Mouse (Mus musculus) neural tube, embryonic 14.5 days (tissue): ENCODE results near the gene Tagap1. TPM values are rescaled to one million over a fixed set of nuclear protein-coding genes. Genes with fewer than 3 reads are reported as not detected.
A peak's percentile ranks its signal among the peaks of the same experiment; 100 is the strongest.
"Not testable (repeated sequence)": the region's sequence is repeated elsewhere in the genome, so short reads cannot be mapped to it uniquely, and the experiment has no call there.

Experiments used
- ATAC-seq: fragments of 200-750 bp; cut with Nextera tagmentation; 2 replicates; pipeline ENCODE4 v1.8.0; 2017; ENCODE audit warnings: low read depth, mild to moderate bottlenecking, moderate TSS enrichment, moderate library complexity
- H3K27ac ChIP-seq: fragments of 300-500 bp; sonication (generic); 2 replicates; pipeline ENCODE4 v1.5.1; 2014; ENCODE audit warnings: low read depth, mild to moderate bottlenecking, control low read depth, low read length, moderate library complexity, mixed read lengths
- H3K27me3 ChIP-seq: fragments of 300-500 bp; sonication (generic); 2 replicates; pipeline ENCODE4 v1.6.1; 2014; ENCODE audit warnings: low read length; ENCODE audit not compliant: control insufficient read depth, insufficient read depth
- H3K36me3 ChIP-seq: fragments of 300-500 bp; sonication (generic); 2 replicates; pipeline ENCODE4 v1.6.1; 2014; ENCODE audit warnings: low read length, mixed read lengths; ENCODE audit not compliant: control insufficient read depth, insufficient read depth
- H3K4me1 ChIP-seq: fragments of 300-500 bp; sonication (generic); 2 replicates; pipeline ENCODE4 v1.6.1; 2014; ENCODE audit warnings: low read length; ENCODE audit not compliant: control insufficient read depth, insufficient read depth
- H3K4me2 ChIP-seq: fragments of 300-500 bp; sonication (generic); 2 replicates; pipeline ENCODE4 v1.6.1; 2014; ENCODE audit warnings: mild to moderate bottlenecking, low read depth, low read length, control low read depth
- H3K4me3 ChIP-seq: fragments of 300-500 bp; sonication (generic); 2 replicates; pipeline ENCODE4 v1.5.1; 2014; ENCODE audit warnings: low read depth, low read length, control low read depth, mixed read lengths
- H3K9ac ChIP-seq: fragments of 300-500 bp; sonication (generic); replicated peaks from 2 replicates; pipeline ENCODE4 v1.6.1; 2014; ENCODE audit warnings: low read depth, mild to moderate bottlenecking, control low read depth, low read length, mixed read lengths
- H3K9me3 ChIP-seq: fragments of 300-500 bp; sonication (generic); 2 replicates; pipeline ENCODE4 v1.6.1; 2016; ENCODE audit warnings: low read length; ENCODE audit not compliant: control insufficient read depth
- WGBS: fragments of 180-500 bp; shearing (Covaris S2); extraction: QIAGEN DNeasy Blood & Tissue Kit; methylation state at CpG from one replicate; pipeline ENCODE4 v1.1.7; 2014; 5-methylcytosine and 5-hydroxymethylcytosine counted together
- polyA plus RNA-seq: library from polyadenylated mRNA; unstranded; fragments of >200 nt; fragmentation: Nextera tagmentation; extraction: Ambion mirVana; gene quantifications from 2 replicates; pipeline ENCODE4 v1.2.1, GENCODE M21; 2014

Gene Tagap1
- polyA plus RNA-seq, 1 experiment from 2014 or later = 75.2 TPM

DNA sequence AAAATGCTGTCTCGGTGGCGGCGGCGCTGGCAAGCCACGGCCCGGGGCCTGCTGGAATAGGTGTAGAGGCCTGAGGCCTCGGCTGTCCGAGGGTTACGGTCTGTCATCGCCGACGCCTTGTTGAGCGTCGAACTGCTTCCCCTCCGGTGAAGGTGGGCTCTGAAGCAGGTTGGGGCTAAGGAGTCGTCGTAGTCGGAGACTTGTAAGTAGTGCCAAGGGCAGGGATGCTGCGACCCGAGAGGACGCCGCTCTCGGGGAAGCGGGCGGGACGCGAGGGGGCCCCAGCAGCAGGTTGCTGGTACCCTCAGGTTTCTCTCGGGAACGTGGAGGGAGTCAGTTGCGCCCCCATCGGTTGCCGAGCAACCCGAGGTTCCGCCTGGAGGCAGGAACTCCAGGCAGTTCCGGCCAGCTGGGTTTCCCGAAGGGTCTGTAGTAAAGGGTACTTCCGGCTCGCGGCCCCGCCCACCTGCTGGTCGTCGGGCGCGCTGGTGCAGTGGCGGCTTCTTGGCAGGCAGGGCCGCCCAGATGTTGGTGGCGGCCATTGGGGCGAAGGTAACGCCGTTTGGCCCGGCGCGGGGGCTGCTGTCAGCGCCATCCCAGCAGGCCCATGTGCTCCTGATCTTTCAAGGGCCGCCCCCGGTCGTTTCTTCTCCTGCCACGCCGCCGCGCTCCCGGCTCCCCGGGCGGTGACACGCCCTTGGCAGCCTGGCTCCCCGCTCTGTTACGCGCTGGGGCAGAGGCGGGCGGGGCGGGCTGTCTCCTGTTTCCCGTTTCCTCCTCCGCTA lies 12.8 kb downstream of the Tagap1 start, which contains the start of gene Rsph3b:
Rsph3b (minus strand) TSS at position 699 of the 785 bp plus-strand sequence.
- not testable (repeated sequence) for H3K9me3 ChIP-seq, H3K36me3 ChIP-seq, H3K27me3 ChIP-seq, H3K4me1 ChIP-seq
- Histone ChIP-seq H3K4me3 (peak within 1 kb of the TSS; percentile 46), H3K27ac (peak within 1 kb of the TSS; percentile 70), H3K9ac (peak within 1 kb of the TSS; percentile 44), H3K4me2 (peak within 1 kb of the TSS; percentile 54)
- peak; percentile 98 for ATAC-seq
- WGBS = under 1% methylated on average over 66 of the region's 73 CpGs

DNA sequence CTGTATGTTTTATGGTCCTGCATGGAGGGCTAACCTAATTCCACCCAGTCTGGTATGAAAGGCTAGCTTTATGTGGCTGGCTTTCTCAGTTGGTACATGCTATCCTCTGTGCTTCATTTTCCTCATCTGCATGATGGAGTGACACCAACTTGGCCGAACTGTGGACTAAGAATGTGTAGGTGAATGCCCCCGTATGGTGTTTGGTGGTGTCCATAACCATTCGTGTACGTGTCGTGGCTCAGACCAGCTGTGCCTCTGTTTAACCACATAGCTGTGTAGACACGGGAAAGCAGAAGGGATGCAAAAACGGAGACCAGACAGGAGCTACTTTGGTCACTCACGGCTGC lies 13.3 kb downstream of the Tagap1 start:
- H3K9ac ChIP-seq, H3K36me3 ChIP-seq, H3K9me3 ChIP-seq, H3K27ac ChIP-seq, H3K27me3 ChIP-seq, H3K4me1 ChIP-seq, ATAC-seq: not testable (repeated sequence)
- H3K4me3 ChIP-seq = peak overlapping the region; percentile 46
- peak overlapping the region; percentile 54; the same call in 1 of the 2 replicates for H3K4me2 ChIP-seq
- no CpG with 5 or more reads among the region's 8 CpGs for WGBS

DNA sequence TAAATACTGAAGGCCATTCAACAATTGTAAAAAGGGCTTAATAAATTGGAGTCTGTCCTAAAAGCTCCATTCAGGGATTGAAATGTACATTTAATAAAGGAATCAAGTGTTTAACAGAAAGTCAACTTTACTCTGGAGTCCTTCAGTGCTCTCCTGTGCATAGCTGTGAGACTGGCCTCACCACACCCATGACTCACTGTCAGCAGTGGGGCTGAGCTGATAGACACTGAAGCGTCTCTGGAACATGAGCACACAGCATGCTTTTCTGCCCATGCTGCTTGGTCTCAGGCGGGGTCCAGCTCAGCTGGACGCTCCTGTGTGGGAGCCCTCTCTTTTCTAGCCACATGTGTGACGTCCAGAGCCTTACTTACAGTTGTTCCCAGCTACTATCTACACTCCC lies 18.4 kb downstream of the Tagap1 start:
- not testable (repeated sequence) for H3K4me3 ChIP-seq, H3K36me3 ChIP-seq, H3K4me2 ChIP-seq, H3K9me3 ChIP-seq, ATAC-seq, H3K27me3 ChIP-seq, H3K9ac ChIP-seq, H3K4me1 ChIP-seq, H3K27ac ChIP-seq
- WGBS = no CpG with 5 or more reads among the region's 4 CpGs

DNA sequence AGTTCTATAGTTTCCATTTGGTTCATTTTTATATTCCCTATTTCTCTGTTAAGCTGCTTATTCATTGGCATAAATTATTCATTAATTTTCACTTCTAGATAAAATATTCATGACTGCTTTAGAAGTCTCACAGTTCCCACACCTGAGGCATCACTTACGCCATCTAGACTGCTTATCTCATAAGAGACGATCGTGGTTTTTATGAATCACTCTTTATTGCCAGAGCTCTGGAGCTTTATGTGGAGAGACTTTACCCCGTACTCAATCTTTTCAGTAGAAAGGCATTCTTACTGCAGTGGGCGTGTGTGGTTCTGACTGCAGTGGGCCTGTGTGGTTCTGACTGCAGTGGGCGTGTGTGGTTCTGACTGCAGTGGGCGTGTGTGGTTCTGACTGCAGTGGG lies 29.3 kb downstream of the Tagap1 start:
- not testable (repeated sequence) for H3K9me3 ChIP-seq, H3K27ac ChIP-seq, H3K4me1 ChIP-seq, H3K4me2 ChIP-seq, H3K9ac ChIP-seq, H3K4me3 ChIP-seq, ATAC-seq, H3K36me3 ChIP-seq, H3K27me3 ChIP-seq
- WGBS = 76% methylated on average over 6 of the region's 7 CpGs

DNA sequence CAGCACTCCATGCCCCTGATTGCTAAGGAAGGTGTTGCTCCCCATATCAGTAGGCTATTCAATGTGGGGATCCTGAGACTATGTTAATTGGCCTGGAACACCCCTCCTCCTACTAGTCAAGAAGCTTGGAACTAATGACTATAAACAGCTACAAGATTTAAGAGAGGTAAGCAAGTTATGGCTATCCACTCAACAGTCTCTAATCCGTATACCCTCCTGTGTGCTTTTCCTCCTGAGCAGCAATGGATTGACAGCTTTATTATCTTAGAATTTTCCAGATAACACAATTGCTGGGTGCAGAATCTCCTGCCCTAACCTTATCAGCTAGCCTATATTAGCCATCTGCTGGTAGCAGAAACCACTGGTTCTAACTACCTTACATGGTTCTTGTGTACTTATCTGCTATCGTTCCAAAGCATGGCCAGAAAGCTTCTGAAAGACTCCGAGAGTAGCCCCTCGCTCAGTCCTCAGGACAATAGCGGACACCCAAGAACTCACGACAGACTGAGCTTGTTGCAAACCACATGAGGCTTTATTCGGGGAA lies 40.5 kb downstream of the Tagap1 start:
- WGBS = 93% methylated on average over 6 of the region's 7 CpGs
- not testable (repeated sequence) for H3K4me1 ChIP-seq, H3K4me2 ChIP-seq, H3K9me3 ChIP-seq, ATAC-seq, H3K4me3 ChIP-seq, H3K27ac ChIP-seq, H3K27me3 ChIP-seq, H3K9ac ChIP-seq, H3K36me3 ChIP-seq

DNA sequence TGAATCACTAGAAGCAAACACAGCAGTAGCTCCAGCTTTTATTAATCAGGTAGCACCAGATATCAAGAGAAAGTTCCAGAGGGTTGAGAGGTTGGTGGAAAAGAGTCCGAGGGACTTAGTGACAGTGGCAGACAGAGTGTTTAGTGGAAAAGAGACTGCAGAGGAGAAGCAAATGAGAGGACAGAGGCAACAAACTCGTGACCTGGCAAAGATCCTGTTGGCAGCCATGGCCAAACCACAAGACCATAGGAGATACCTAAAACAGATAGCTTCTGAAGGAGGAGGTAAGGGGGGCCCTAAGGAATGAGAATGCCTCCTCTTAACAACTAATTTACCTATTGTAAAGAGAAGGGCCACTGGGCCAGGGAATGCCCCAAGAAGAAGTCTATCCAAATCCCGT lies 41.6 kb downstream of the Tagap1 start:
- not testable (repeated sequence) for H3K36me3 ChIP-seq, ATAC-seq, H3K9me3 ChIP-seq, H3K4me3 ChIP-seq, H3K27ac ChIP-seq, H3K27me3 ChIP-seq, H3K4me1 ChIP-seq, H3K9ac ChIP-seq, H3K4me2 ChIP-seq
- WGBS = 88% methylated on average over 3 of the region's 3 CpGs

DNA sequence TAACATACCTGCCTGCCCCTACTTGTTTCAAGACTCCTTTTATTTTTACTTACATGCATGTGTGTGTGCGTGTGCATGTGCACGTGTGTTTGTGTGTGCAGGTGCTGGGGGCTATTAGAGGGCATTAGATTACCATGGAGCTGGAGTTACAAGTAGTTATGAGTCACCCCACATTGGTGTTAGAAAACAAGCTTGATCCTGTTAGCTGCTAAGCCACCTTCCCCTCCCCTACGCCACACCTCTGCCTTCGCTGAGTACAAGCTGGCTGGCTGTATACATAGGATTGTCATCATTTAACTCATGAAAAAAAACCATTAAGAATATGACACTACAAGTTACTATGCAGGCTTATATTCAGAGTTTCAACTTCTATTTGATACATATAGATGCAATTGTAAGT lies 45.7 kb downstream of the Tagap1 start:
- not testable (repeated sequence) for H3K27me3 ChIP-seq, H3K9ac ChIP-seq, H3K4me3 ChIP-seq, H3K36me3 ChIP-seq, ATAC-seq, H3K27ac ChIP-seq, H3K9me3 ChIP-seq, H3K4me2 ChIP-seq, H3K4me1 ChIP-seq
- 100% methylated on average over 2 of the region's 4 CpGs for WGBS

DNA sequence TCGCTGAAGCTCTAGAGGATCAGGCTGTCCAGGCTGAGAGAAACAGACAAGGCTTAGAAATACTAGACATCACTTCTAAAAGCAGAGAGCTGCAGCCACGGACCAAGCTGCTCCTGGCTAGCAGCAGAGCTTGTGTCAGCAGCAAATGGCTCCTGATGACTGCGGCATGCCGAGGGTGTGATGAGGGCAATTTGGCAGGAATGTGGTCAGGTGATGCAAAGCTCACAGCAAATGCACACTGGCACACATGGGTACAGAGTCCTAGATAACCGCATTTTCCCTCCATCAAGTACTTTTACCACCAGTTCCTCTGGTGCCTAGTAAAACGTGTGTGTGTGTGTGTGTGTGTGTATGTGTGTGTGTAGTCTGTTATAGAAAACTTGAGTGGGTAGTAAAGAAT lies 46.9 kb downstream of the Tagap1 start:
- H3K4me3 ChIP-seq, ATAC-seq, H3K36me3 ChIP-seq, H3K4me2 ChIP-seq, H3K9me3 ChIP-seq, H3K27ac ChIP-seq, H3K9ac ChIP-seq, H3K4me1 ChIP-seq, H3K27me3 ChIP-seq: not testable (repeated sequence)
- 76% methylated on average over 1 of the region's 6 CpGs for WGBS
